Mouse (Mus musculus): ENCODE results near the gene Cntn3. TPM values are rescaled to one million over a fixed set of nuclear protein-coding genes. Genes with fewer than 3 reads are reported as not detected.

Cntn3 gene
- polyA plus RNA-seq, 1 experiment from 2014 or later = 2.6 TPM

- Histone ChIP-seq H3K9ac (no peak overlapping the region), H3K4me3 (no peak overlapping the region), H3K36me3 (no peaks in the 10 kb centered on the region), H3K4me2 (no peak overlapping the region), H3K9me3 (no peaks in the 10 kb centered on the region), H3K4me1 (replicated peaks) (no peaks in the 10 kb centered on the region), H3K27me3 (no peaks in the 10 kb centered on the region), H3K27ac (no peak overlapping the region)
- 86% methylated on average over 3 of the region's 3 CpGs for WGBS
- ATAC-seq (ENCODE audit: low FRiP score) = no peak
Measured at GRCm38 (mm10) chr6:102161186-102161585, 411.7 kb downstream of the Cntn3 start.

- Histone ChIP-seq H3K9ac (no peak overlapping the region), H3K9me3 (no peaks in the 10 kb centered on the region), H3K36me3 (no peaks in the 10 kb centered on the region), H3K4me1 (replicated peaks) (no peaks in the 10 kb centered on the region), H3K4me2 (no peak overlapping the region), H3K27ac (no peak overlapping the region), H3K4me3 (no peak overlapping the region), H3K27me3 (no peaks in the 10 kb centered on the region)
- ATAC-seq (ENCODE audit: low FRiP score) = no peak
- WGBS = 94% methylated on average over 4 of the region's 4 CpGs
Measured at GRCm38 (mm10) chr6:102121676-102122075, 451.2 kb downstream of the Cntn3 start.

- no peak for ATAC-seq (ENCODE audit: low FRiP score)
- H3K4me2 ChIP-seq = no peak overlapping the region
- no peaks in the 10 kb centered on the region for H3K36me3 ChIP-seq
- H3K4me3 ChIP-seq = no peak overlapping the region
- no peak overlapping the region for H3K27ac ChIP-seq
- H3K4me1 ChIP-seq (replicated peaks) = no peaks in the 10 kb centered on the region
- H3K9me3 ChIP-seq = no peaks in the 10 kb centered on the region
- WGBS = 83% methylated on average over 2 of the region's 2 CpGs
- H3K27me3 ChIP-seq = no peaks in the 10 kb centered on the region
- no peak overlapping the region for H3K9ac ChIP-seq
Measured at GRCm38 (mm10) chr6:102120003-102120402, 452.9 kb downstream of the Cntn3 start.

- no peak for ATAC-seq (ENCODE audit: low FRiP score)
- Histone ChIP-seq H3K4me3 (no peak overlapping the region), H3K36me3 (no peaks in the 10 kb centered on the region), H3K27me3 (no peaks in the 10 kb centered on the region), H3K9ac (no peak overlapping the region), H3K4me1 (replicated peaks) (no peaks in the 10 kb centered on the region), H3K27ac (no peak overlapping the region), H3K9me3 (no peaks in the 10 kb centered on the region), H3K4me2 (no peak overlapping the region)
- 63% methylated on average over 2 of the region's 2 CpGs for WGBS
Measured at GRCm38 (mm10) chr6:102113629-102114028, 459.3 kb downstream of the Cntn3 start.

Data from hindbrain, embryonic 13.5 days (tissue).